Mouse (Mus musculus) small intestine, adult 2 months (tissue): Measurements from ENCODE around the gene Sult3a2.

Experiments used
- CTCF ChIP-seq: fragments of 200-500 bp; IDR thresholded peaks from 2 replicates; pipeline ENCODE4 v1.5.1; 2012; ENCODE audit warnings: low read depth, mild to moderate bottlenecking, control low read depth, inconsistent platforms, low read length, moderate library complexity, mixed read lengths; ENCODE audit not compliant: insufficient replicate concordance, insufficient read length; ENCODE audit errors: extremely low read depth
- POLR2A ChIP-seq: fragments of 200-500 bp; IDR thresholded peaks from 2 replicates; pipeline ENCODE4 v1.6.1; 2012; ENCODE audit warnings: low read depth, mild to moderate bottlenecking, control low read depth, inconsistent platforms, low read length, moderate library complexity

GRCm38 (mm10) chr10:33816923-33817322 is 30.4 kb upstream of the Sult3a2 start:
- TF ChIP-seq CTCF = no peak
- TF ChIP-seq POLR2A = no peak
